Mouse (Mus musculus) hindbrain, embryonic 11.5 days (tissue): ENCODE results near the gene Shroom1. TPM values are rescaled to one million over a fixed set of nuclear protein-coding genes. Genes with fewer than 3 reads are reported as not detected.
A peak's percentile ranks its signal among the peaks of the same experiment; 100 is the strongest.

Experiments used
- ATAC-seq: fragments of 200-750 bp; cut with Nextera tagmentation; 2 replicates; pipeline ENCODE4 v1.8.0; 2017; ENCODE audit warnings: mild to moderate bottlenecking, moderate TSS enrichment, moderate library complexity; ENCODE audit not compliant: low FRiP score
- DNase-seq: peaks from one replicate; pipeline ENCODE4 v3.0.0-alpha.2; 2015; ENCODE audit warnings: low spot score
- H3K27ac ChIP-seq: fragments of 300-500 bp; sonication (generic); 2 replicates; pipeline ENCODE4 v1.5.1; 2014; ENCODE audit warnings: mild to moderate bottlenecking, low read depth, low read length
- H3K27me3 ChIP-seq: fragments of 300-500 bp; sonication (generic); 2 replicates; pipeline ENCODE4 v1.6.1; 2014; ENCODE audit warnings: mild to moderate bottlenecking, low read length, moderate library complexity, mixed read lengths; ENCODE audit not compliant: control insufficient read depth, insufficient read depth
- H3K36me3 ChIP-seq: fragments of 300-500 bp; sonication (generic); 2 replicates; pipeline ENCODE4 v1.6.1; 2014; ENCODE audit warnings: mild to moderate bottlenecking, low read length, moderate library complexity, mixed read lengths; ENCODE audit not compliant: control insufficient read depth, insufficient read depth
- H3K4me1 ChIP-seq: fragments of 300-500 bp; sonication (generic); replicated peaks from 2 replicates; pipeline ENCODE4 v1.6.1; 2014; ENCODE audit warnings: low read length, mixed read lengths; ENCODE audit not compliant: control insufficient read depth, insufficient read depth
- H3K4me2 ChIP-seq: fragments of 300-500 bp; sonication (generic); replicated peaks from 2 replicates; pipeline ENCODE4 v1.6.1; 2014; ENCODE audit warnings: mild to moderate bottlenecking, low read depth, low read length
- H3K4me3 ChIP-seq: fragments of 300-500 bp; sonication (generic); 2 replicates; pipeline ENCODE4 v1.5.1; 2014; ENCODE audit warnings: low read depth, low read length
- H3K9ac ChIP-seq: fragments of 300-500 bp; sonication (generic); 2 replicates; pipeline ENCODE4 v1.6.1; 2014; ENCODE audit warnings: low read depth, low read length
- H3K9me3 ChIP-seq: fragments of 300-500 bp; sonication (generic); 2 replicates; pipeline ENCODE4 v1.6.1; 2016; ENCODE audit warnings: low read length; ENCODE audit not compliant: control insufficient read depth
- WGBS: fragments of 180-500 bp; shearing (Covaris S2); extraction: QIAGEN DNeasy Blood & Tissue Kit; methylation state at CpG from one replicate; pipeline ENCODE4 v1.1.7; 2014; 5-methylcytosine and 5-hydroxymethylcytosine counted together
- polyA plus RNA-seq: library from polyadenylated mRNA; unstranded; fragments of >200 nt; fragmentation: Nextera tagmentation; extraction: Ambion mirVana; gene quantifications from 2 replicates; pipeline ENCODE4 v1.2.1, GENCODE M21; 2014

Shroom1 gene
- 2.1 and 2.9 TPM in 2 replicates for polyA plus RNA-seq

GRCm38 (mm10) chr11:53456474-53457371, at the start of gene Shroom1, which contains the start of gene Gm10447:
Gene Shroom1, plus strand, starts transcription at chr11:53457205.
Gene Gm10447, minus strand, starts transcription at chr11:53457110.
- peak; percentile 73 for DNase-seq
- 5% methylated on average over 42 of the region's 42 CpGs for WGBS
- ATAC-seq, result peak; percentile 59

DNA sequence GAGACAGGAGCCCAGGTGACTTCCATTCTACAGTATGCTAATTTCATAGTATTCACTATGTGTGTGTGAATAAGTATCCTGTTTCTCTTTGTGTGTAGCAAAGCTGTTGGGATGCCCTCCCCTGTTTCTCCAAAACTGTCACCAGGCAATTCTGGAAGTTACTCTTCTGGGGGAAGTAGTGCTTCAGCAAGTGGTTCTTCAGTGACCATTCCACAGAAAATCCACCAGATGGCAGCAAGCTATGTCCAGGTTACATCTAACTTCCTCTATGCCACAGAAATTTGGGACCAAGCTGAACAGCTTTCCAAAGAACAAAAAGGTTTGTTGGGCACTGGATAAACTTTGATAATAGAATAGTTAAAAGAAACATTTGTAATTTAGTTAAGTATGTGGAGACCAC, 45.3 kb upstream of the Shroom1 start:
- H3K4me3 ChIP-seq, result no peak overlapping the region
- DNase-seq, result peak; percentile 18
- H3K27me3 ChIP-seq, result no peaks in the 10 kb centered on the region
- H3K9ac ChIP-seq, result no peak overlapping the region
- H3K9me3 ChIP-seq, result no peaks in the 10 kb centered on the region
- H3K4me2 ChIP-seq, result no peak overlapping the region
- H3K36me3 ChIP-seq, result peaks cover 20% of the 10 kb centered on the region
- H3K27ac ChIP-seq, result no peak overlapping the region
- no peak for ATAC-seq
- no peaks in the 10 kb centered on the region for H3K4me1 ChIP-seq

More at GRCm38 (mm10) chr11:53456474-53457371, at the start of gene Shroom1, which contains the start of gene Gm10447:
- no peak within 1 kb of the TSS for H3K27ac ChIP-seq
- H3K4me2 ChIP-seq, result peak within 1 kb of the TSS; percentile 86
- peaks cover 29% of the 10 kb centered on the region for H3K27me3 ChIP-seq
- no peaks in the 10 kb centered on the region for H3K36me3 ChIP-seq
- peak within 1 kb of the TSS; percentile 38 for H3K4me3 ChIP-seq
- H3K9ac ChIP-seq, result peak within 1 kb of the TSS; percentile 53
- no peaks in the 10 kb centered on the region for H3K9me3 ChIP-seq
- H3K4me1 ChIP-seq, result no peaks in the 10 kb centered on the region

DNA sequence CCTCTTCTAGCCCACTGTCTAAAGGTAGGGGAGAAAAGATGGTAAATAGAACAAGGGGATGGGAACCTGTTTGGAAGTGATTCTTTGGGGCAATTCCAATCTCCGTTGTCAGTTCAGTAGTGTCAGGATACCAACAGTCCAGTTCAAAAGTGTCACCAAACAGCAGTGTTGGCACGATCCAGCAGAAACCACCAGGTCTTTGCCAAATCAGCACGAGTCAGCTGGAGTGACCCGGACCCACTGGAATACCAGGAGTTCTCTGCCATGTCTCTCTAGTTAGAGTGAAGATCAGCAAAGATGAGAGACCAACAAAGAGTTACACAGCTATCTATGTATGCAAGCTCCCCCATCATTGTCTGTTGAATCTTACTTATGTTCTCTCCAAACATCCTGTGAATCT, 43.1 kb upstream of the Shroom1 start:
- Histone ChIP-seq H3K4me2 (no peak overlapping the region), H3K27me3 (no peaks in the 10 kb centered on the region), H3K36me3 (peaks cover 19% of the 10 kb centered on the region), H3K9ac (no peak overlapping the region), H3K27ac (no peak overlapping the region), H3K4me1 (no peaks in the 10 kb centered on the region), H3K9me3 (no peaks in the 10 kb centered on the region), H3K4me3 (no peak overlapping the region)
- 98% methylated on average over 4 of the region's 4 CpGs for WGBS
- DNase-seq (no peak), ATAC-seq (no peak)

DNA sequence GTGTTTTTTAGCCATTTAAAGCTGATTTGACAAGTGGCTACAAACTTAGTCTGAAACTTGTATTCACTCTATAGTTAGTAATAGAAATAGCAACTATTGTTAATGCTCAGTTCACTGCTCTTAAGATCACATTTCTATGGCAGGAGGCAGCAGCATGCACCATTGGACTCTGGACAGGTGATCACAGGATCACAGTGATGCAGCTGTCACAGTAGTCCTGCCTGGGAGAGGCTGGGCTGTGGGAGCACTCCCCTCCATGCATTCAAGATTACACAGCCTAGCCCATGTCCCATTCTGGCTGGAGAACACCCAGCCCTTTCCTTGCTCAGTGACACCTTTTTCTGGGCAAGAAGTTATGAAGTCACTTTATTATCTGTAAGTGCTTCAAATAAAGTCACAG, 39.0 kb upstream of the Shroom1 start:
- Histone ChIP-seq H3K27me3 (no peaks in the 10 kb centered on the region), H3K9ac (no peak overlapping the region), H3K36me3 (peaks cover 11% of the 10 kb centered on the region; the same call in 1 of the 2 replicates), H3K27ac (no peak overlapping the region), H3K4me1 (no peaks in the 10 kb centered on the region), H3K4me3 (no peak overlapping the region), H3K9me3 (no peaks in the 10 kb centered on the region), H3K4me2 (no peak overlapping the region)
- DNase-seq (no peak), ATAC-seq (no peak)

DNA sequence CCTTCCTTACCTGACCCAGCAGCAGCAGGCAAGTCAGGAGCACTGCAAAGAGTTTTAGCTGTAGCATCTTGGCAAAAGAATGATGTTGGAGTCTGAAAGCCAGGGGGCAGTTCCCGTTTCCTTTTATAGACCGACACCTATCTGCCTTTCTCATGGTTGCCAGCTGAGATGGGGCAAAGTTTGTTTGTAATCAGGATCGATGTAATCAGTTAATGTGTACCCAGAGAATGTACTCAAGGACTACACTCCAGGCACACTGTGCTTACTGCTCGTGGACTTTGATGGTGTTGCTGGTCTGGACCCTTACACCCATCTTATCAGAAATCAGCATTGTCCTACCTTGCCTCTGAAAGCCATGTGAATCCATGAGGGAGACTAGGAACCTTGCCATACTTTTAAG, 34.0 kb upstream of the Shroom1 start, which contains the start of gene Leap2:
Gene Leap2, minus strand, starts transcription at position 135 of the 400 bp plus-strand sequence.
- Histone ChIP-seq H3K4me3 (no peak within 1 kb of the TSS), H3K27ac (no peak within 1 kb of the TSS), H3K4me2 (no peak within 1 kb of the TSS), H3K9me3 (no peaks in the 10 kb centered on the region), H3K36me3 (peaks cover under 1% of the 10 kb centered on the region; the same call in 1 of the 2 replicates), H3K27me3 (no peaks in the 10 kb centered on the region), H3K9ac (no peak within 1 kb of the TSS), H3K4me1 (no peaks in the 10 kb centered on the region)
- DNase-seq (no peak), ATAC-seq (no peak)
- WGBS, result 91% methylated on average over 4 of the region's 4 CpGs

DNA sequence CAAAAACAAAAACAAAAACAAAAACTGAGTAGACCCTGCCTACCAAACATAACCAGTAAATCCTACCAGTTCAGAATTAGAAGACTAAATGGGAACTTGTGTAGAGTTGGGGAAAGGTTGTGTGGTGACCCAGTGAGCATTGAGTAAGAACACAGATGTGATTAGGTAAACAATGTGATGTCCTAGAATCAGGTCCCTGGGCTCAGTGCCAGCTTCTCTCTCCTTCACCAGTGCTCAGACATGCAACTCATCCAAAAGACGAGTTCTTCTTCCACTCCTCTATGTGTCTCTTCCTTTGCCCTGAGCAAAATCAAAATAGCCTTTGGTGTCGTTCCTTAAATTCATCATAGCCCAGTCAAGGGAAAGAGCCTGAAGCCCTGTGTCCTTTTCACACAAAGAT, 32.2 kb upstream of the Shroom1 start:
- no peak overlapping the region for H3K4me2 ChIP-seq
- DNase-seq, result no peak
- ATAC-seq, result no peak
- no peaks in the 10 kb centered on the region for H3K9me3 ChIP-seq
- no peaks in the 10 kb centered on the region for H3K4me1 ChIP-seq
- H3K36me3 ChIP-seq, result 0 out of 2 replicates have a peak, but pooled peaks cover 4% of the 10 kb centered on the region
- no peak overlapping the region for H3K27ac ChIP-seq
- H3K9ac ChIP-seq, result no peak overlapping the region
- no peak overlapping the region for H3K4me3 ChIP-seq
- H3K27me3 ChIP-seq, result no peaks in the 10 kb centered on the region
- 78% methylated on average over 2 of the region's 2 CpGs for WGBS

GRCm38 (mm10) chr11:53425251-53425650, 31.8 kb upstream of the Shroom1 start:
- no peak overlapping the region for H3K4me3 ChIP-seq
- no peak overlapping the region for H3K4me2 ChIP-seq
- H3K9ac ChIP-seq, result no peak overlapping the region
- 0 out of 2 replicates have a peak, but pooled peaks cover 4% of the 10 kb centered on the region for H3K36me3 ChIP-seq
- no peaks in the 10 kb centered on the region for H3K9me3 ChIP-seq
- no peaks in the 10 kb centered on the region for H3K4me1 ChIP-seq
- no peaks in the 10 kb centered on the region for H3K27me3 ChIP-seq
- H3K27ac ChIP-seq, result no peak overlapping the region
- DNase-seq (no peak), ATAC-seq (no peak)
- whole genome bisulfite sequencing, result 68% methylated on average over 3 of the region's 3 CpGs

DNA sequence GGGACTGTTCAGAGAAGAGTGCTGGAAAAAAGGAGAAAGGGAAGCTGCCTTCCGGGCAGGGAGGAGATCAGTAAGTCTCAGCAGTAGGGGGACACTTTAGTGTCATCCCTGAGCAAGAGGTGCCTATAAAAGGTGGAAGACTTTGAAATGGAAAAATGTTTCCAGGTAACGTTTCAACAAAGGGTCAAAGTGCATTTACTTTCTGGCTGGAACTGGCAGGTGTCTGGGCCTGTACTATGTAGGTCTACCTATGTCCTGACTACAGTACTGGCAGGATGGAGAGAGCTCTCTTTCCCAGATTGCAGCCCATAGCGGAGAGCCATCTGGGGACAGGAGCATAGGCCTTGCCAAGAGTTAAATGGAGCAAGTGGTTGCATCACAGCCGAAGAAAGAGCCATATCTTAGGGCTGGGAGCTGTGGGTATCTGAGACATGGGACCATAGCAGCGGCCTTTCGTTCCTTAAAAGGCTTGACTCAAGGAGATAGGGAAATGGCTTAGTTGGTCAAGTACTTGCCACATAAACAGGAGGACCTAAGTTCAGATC, 31.2 kb upstream of the Shroom1 start:
- WGBS, result 82% methylated on average over 6 of the region's 6 CpGs
- Histone ChIP-seq H3K4me1 (no peaks in the 10 kb centered on the region), H3K27me3 (no peaks in the 10 kb centered on the region), H3K4me3 (no peak overlapping the region), H3K27ac (no peak overlapping the region), H3K36me3 (0 out of 2 replicates have a peak, but pooled peaks cover 4% of the 10 kb centered on the region), H3K9ac (no peak overlapping the region), H3K9me3 (no peaks in the 10 kb centered on the region), H3K4me2 (no peak overlapping the region)
- no peak for DNase-seq
- ATAC-seq, result no peak
